Mouse (Mus musculus) ES-E14 (cell line): ENCODE results near the gene Srgap2. TPM values are rescaled to one million over a fixed set of nuclear protein-coding genes. Genes with fewer than 3 reads are reported as not detected.

Source experiments
- DNase-seq: peaks from one replicate; pipeline ENCODE4 v3.0.0-alpha.2; 2013; ENCODE audit warnings: low read depth, low spot score
- H3K27ac ChIP-seq: 2 replicates; pipeline ENCODE4 v1.5.1; 2012; ENCODE audit warnings: low read depth, mild to moderate bottlenecking, low read length, moderate library complexity, mixed read lengths; ENCODE audit not compliant: poor library complexity, insufficient read depth, severe bottlenecking
- H3K36me3 ChIP-seq: 2 replicates; pipeline ENCODE4 v1.6.1; 2012; ENCODE audit warnings: mild to moderate bottlenecking, low read length, moderate library complexity, mixed read lengths; ENCODE audit not compliant: control insufficient read depth, poor library complexity, insufficient read depth, severe bottlenecking
- H3K4me1 ChIP-seq, 2 experiments: fragments of 150-350 bp in 1 of 2; sonication (generic) in 1 of 2; 2 replicates each; pipeline ENCODE4 v1.6.1; 2012; ENCODE audit warnings: low read length in 2 of 2, mild to moderate bottlenecking in 1 of 2, mixed read lengths in 1 of 2; ENCODE audit not compliant: control insufficient read depth in 2 of 2, insufficient read depth in 2 of 2, poor library complexity in 1 of 2
- H3K4me3 ChIP-seq, 2 experiments: fragments of 150-350 bp in 1 of 2; sonication (generic) in 1 of 2; 2 replicates each; pipeline ENCODE4 v1.5.1; 2012; ENCODE audit warnings: low read length in 2 of 2, low read depth in 1 of 2, mild to moderate bottlenecking in 1 of 2, mixed read lengths in 1 of 2; ENCODE audit not compliant: insufficient read depth in 1 of 2, poor library complexity in 1 of 2, severe bottlenecking in 1 of 2
- H3K9ac ChIP-seq: 2 replicates; pipeline ENCODE4 v1.6.1; 2012; ENCODE audit warnings: low read depth, mild to moderate bottlenecking, low read length, mixed read lengths; ENCODE audit not compliant: poor library complexity, insufficient read depth, severe bottlenecking
- H3K9me3 ChIP-seq: fragments of 150-350 bp; sonication (generic); 2 replicates; pipeline ENCODE4 v1.6.1; 2012; ENCODE audit warnings: low read depth, mild to moderate bottlenecking, low read length; ENCODE audit not compliant: control insufficient read depth, insufficient read depth
- CHD2 ChIP-seq: IDR thresholded peaks from 2 replicates; pipeline ENCODE4 v1.6.1; 2014; ENCODE audit warnings: mild to moderate bottlenecking, low read depth, low read length, inconsistent platforms
- HCFC1 ChIP-seq: IDR thresholded peaks from 2 replicates; pipeline ENCODE4 v1.6.1; 2012; ENCODE audit warnings: low read length, inconsistent platforms, borderline replicate concordance; ENCODE audit not compliant: insufficient read depth
- MAFK ChIP-seq: IDR thresholded peaks from 2 replicates; pipeline ENCODE4 v1.6.1; 2014; ENCODE audit warnings: mild to moderate bottlenecking, low read depth, low read length, inconsistent platforms; ENCODE audit not compliant: insufficient read depth
- ZC3H11A ChIP-seq: IDR thresholded peaks from 2 replicates; pipeline ENCODE4 v1.6.1; 2012; ENCODE audit warnings: low read depth, mild to moderate bottlenecking, inconsistent platforms, low read length, borderline replicate concordance
- ZNF384 ChIP-seq: IDR thresholded peaks from 2 replicates; pipeline ENCODE4 v1.6.1; 2012; ENCODE audit warnings: low read depth, low read length, inconsistent platforms
- in situ Hi-C, 2 experiments: fragments of 600-800 bp; cut with MboI; formaldehyde crosslinking; loops; one replicate each; pipeline ENCODE4 v1.15.1; 2025; ENCODE audit warnings: low sequenced_read_pairs in 2 of 2, inconsistent platforms in 1 of 2; ENCODE audit not compliant: unreplicated experiment in 2 of 2
- total RNA-seq: library from RNA; depleted of rRNA; stranded (reverse); fragments of 300-350 nt; gene quantifications from 2 replicates; pipeline ENCODE4 v1.2.3, GENCODE M21; 2012

Gene Srgap2
- total RNA-seq, 1 experiment, result 26.4 TPM

DNA sequence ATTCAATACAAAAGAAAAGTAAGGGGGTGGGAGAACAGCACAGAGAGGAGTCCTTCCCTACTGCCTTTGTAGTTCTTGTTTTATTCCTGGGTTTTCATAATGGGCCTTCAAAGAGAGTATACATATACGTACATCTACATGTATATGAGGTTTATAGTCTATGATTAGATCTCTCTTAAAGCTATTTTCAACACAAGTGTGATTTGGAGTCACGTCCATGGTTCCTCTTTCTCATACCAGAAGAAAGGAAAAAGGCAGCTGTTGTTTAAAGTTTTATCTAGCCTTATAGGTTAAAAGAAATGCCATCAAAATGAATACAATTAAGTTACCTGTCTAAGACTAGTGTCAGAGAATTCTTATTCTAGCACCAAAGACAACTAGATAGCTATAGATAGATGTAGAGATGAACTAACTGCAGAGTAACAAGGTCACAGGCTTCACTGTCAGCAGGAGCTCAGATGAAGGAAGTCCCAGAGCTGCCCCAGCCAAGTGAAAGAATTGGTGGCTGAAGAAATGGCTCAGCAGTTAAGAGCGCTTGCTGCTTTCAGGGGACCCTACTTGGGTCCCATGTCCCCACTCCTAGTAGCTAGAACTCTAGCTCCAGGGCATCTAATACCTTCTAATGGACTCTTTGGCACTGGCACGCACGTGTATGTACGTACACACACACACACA lies 63.1 kb downstream of the Srgap2 start:
- H3K9ac ChIP-seq, result no peak overlapping the region
- no peak for DNase-seq
- in situ Hi-C loops, result no loop called here
- H3K36me3 ChIP-seq, result no peaks in the 10 kb centered on the region
- TF ChIP-seq MAFK (no peak), CHD2 (no peak), ZNF384 (no peak), ZC3H11A (no peak), HCFC1 (no peak)
- no peak overlapping the region for H3K4me3 ChIP-seq
- no peaks in the 10 kb centered on the region for H3K9me3 ChIP-seq
- H3K4me1 ChIP-seq, result no peaks in the 10 kb centered on the region
- H3K27ac ChIP-seq, result no peak overlapping the region

DNA sequence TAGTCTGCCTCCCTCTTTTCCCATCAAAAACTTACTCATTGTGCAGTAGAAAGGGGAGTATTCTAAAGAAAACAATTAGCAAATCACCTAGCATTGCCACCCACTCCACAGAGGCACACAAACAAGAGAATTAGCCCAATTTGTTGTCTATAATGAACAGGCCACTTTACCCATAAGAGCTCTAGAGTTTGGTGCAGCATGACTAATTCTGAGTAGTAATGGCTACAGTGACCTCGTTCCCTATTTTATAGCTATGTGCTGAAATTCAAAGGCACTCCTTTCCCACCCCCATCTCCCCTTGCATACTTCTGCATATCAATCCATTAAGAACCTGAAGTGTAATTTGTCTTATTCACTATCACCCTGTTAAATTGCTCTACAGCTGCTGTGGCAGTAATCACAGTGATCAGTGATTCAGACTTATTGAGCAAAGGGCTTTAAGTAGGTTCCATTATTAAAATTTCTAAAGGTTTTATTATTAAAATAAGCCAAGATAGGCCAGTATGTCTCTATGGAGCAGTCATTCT lies 64.5 kb downstream of the Srgap2 start:
- Histone ChIP-seq H3K36me3 (no peaks in the 10 kb centered on the region), H3K9ac (no peak overlapping the region), H3K9me3 (no peaks in the 10 kb centered on the region), H3K27ac (no peak overlapping the region), H3K4me3 (no peak overlapping the region), H3K4me1 (no peaks in the 10 kb centered on the region)
- in situ Hi-C loops, result no loop called here
- no peak for DNase-seq
- no peak for TF ChIP-seq MAFK
- no peak for TF ChIP-seq ZC3H11A
- no peak for TF ChIP-seq ZNF384
- TF ChIP-seq CHD2, result no peak
- TF ChIP-seq HCFC1, result no peak

DNA sequence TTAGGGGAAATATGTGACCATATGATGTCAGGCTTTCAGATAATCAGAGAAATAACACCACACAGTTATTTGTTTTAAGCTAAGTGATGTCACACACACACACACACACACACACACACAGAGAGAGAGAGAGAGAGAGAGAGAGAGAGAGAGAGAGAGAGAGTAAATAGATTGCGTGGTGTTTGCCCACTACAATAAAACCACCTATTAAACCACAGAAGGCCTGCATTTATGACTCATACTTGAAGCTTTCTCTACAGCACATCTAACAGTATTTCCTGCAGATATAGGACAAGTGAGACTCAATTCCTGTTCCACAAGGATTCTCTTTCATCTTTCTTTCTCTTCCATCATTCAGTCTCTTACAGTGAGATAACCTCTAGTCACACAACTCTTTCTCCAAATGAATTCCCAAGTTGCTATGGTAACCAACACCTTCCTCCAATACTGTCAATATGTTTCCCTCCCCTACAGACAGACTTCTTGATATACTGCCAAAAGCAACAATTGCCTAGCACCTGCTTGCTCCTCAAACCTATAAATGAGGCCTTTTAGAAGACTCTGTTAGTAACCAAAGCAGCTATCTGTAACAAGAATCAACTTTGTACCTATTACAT lies 66.1 kb downstream of the Srgap2 start:
- no peak overlapping the region; the same call in 1 of the 2 replicates for H3K9ac ChIP-seq
- H3K9me3 ChIP-seq, result no peaks in the 10 kb centered on the region
- no peak overlapping the region for H3K27ac ChIP-seq
- in situ Hi-C loops, result no loop called here
- H3K36me3 ChIP-seq, result no peaks in the 10 kb centered on the region
- no peak for DNase-seq
- TF ChIP-seq CHD2 (no peak), MAFK (no peak), ZNF384 (no peak), HCFC1 (no peak), ZC3H11A (no peak)
- no peak overlapping the region for H3K4me3 ChIP-seq
- no peaks in the 10 kb centered on the region for H3K4me1 ChIP-seq

DNA sequence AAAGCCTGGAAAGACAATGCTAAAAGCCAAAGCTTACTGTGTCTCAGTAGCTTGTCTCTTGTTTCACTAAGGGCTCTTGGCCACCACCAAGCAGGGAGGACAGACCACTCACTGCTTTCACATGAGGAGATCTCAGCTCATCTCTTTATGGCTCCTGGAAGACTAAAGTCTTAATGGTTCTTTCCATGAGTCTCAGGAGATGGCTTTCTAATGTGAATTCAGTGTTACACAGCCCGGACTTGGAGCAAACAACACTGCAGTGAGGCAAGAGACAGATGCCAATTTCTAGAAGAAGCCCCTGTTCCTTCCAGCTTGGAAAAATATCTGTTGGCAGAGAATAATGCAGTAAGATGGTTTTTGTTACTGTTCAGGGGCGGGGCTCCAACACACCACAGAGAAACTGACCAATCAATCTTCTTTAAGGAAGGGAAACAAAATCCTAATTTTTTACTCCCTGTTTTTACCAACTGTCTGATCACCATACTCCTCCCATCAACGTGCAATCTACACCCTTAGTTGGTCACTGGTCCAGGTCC lies 71.7 kb downstream of the Srgap2 start:
- Histone ChIP-seq H3K27ac (no peak overlapping the region), H3K36me3 (no peaks in the 10 kb centered on the region), H3K9ac (no peak overlapping the region), H3K4me1 (0 out of 4 replicates have a peak, but pooled peaks cover 0 to 3% of the 10 kb centered on the region in 2 experiments), H3K4me3 (no peak overlapping the region), H3K9me3 (no peaks in the 10 kb centered on the region)
- TF ChIP-seq ZNF384, result no peak
- TF ChIP-seq ZC3H11A, result no peak
- TF ChIP-seq HCFC1, result no peak
- TF ChIP-seq CHD2, result no peak
- TF ChIP-seq MAFK, result no peak
- in situ Hi-C loops, result no loop called here
- DNase-seq, result no peak
